Mouse (Mus musculus) cerebellum, adult 2 months (tissue): ENCODE data around the gene Txndc12. TPM values are rescaled to one million over a fixed set of nuclear protein-coding genes. Genes with fewer than 3 reads are reported as not detected.

ENCODE experiments used
- DNase-seq, 2 experiments: peaks; one replicate each; pipeline ENCODE4 v3.0.0; 2021
- H3K27ac ChIP-seq: fragments of 200-500 bp; 2 replicates; pipeline ENCODE4 v1.5.1; 2012; ENCODE audit warnings: low read length, control low read depth, inconsistent platforms; ENCODE audit not compliant: insufficient read depth
- H3K27me3 ChIP-seq: fragments of 200-500 bp; 2 replicates; pipeline ENCODE4 v1.6.1; 2012; ENCODE audit warnings: inconsistent platforms, mild to moderate bottlenecking, low read length, moderate library complexity; ENCODE audit not compliant: control insufficient read depth, insufficient read depth
- H3K4me1 ChIP-seq: fragments of 200-500 bp; 2 replicates; pipeline ENCODE4 v1.6.1; 2011; ENCODE audit warnings: low read length; ENCODE audit not compliant: control insufficient read depth, insufficient read depth
- H3K4me3 ChIP-seq: fragments of 200-500 bp; replicated peaks from 2 replicates; pipeline ENCODE3; 2011; ENCODE audit warnings: mild to moderate bottlenecking, low read depth, low read length, control low read depth; ENCODE audit not compliant: insufficient read depth
- CTCF ChIP-seq: fragments of 200-500 bp; IDR thresholded peaks from 2 replicates; pipeline ENCODE4 v1.5.1; 2011; ENCODE audit warnings: low read depth, mild to moderate bottlenecking, control low read depth, low read length, moderate library complexity, borderline replicate concordance; ENCODE audit not compliant: insufficient read depth
- POLR2A ChIP-seq: fragments of 200-500 bp; IDR thresholded peaks from 2 replicates; pipeline ENCODE4 v1.6.1; 2011; ENCODE audit warnings: low read length, control low read depth, borderline replicate concordance; ENCODE audit not compliant: insufficient read depth
- WGBS: fragments of 180-500 bp; shearing (Covaris S2); methylation state at CpG from one replicate; pipeline ENCODE4 v1.1.7; 2018; 5-methylcytosine and 5-hydroxymethylcytosine counted together
- polyA plus RNA-seq: library from polyadenylated mRNA; depleted of rRNA; stranded (reverse); fragments of >200 nt; gene quantifications from 2 replicates; pipeline ENCODE4 v1.2.3, GENCODE M21; 2012; rRNA removed

The Txndc12 gene
- polyA plus RNA-seq, 1 experiment = 53.6 TPM

DNA sequence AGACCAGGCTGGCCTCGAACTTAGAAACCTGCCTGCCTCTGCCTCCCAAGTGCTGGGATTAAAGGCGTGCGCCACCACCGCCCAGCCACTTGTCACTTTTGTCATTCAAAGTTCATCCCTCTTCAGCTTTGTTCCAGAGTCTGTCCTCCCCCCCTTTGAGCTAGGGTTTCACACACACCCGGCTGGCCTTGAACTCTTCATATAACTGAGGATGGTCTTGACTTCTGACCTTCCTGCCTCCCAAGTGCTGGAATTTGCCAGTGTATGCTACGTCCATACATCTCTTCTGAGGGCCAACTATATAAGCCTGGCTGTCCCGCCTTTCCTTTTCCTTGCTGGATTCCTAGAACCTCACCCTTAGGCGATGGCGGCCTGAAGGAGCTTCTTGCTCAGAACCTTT, 68.5 kb downstream of the Txndc12 start:
- Histone ChIP-seq H3K4me1 (no peaks in the 10 kb centered on the region), H3K27ac (no peak overlapping the region), H3K27me3 (no peaks in the 10 kb centered on the region), H3K4me3 (no peak overlapping the region)
- WGBS = 94% methylated on average over 9 of the region's 9 CpGs
- no peak for DNase-seq
- TF ChIP-seq POLR2A (no peak), CTCF (no peak)

DNA sequence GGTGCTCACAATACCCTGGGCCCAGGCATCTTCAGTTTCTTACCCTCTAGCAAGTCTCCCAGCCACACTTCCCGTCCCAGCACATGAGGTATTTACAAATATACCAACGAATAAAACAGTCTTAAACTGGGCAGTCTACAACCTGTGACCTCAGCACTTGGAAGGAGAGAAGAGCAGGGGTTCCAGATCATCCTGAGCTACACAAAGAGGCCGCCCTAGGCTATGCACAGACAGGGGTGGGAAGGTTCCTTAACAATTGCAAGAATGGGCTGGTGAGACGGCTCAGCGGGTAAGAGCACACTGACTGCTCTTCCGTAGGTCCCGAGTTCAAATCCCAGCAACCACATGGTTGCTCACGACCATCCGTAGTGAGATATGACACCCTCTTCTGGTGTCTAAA, 68.9 kb downstream of the Txndc12 start:
- TF ChIP-seq CTCF (no peak), POLR2A (no peak)
- no peaks in the 10 kb centered on the region for H3K27me3 ChIP-seq

DNA sequence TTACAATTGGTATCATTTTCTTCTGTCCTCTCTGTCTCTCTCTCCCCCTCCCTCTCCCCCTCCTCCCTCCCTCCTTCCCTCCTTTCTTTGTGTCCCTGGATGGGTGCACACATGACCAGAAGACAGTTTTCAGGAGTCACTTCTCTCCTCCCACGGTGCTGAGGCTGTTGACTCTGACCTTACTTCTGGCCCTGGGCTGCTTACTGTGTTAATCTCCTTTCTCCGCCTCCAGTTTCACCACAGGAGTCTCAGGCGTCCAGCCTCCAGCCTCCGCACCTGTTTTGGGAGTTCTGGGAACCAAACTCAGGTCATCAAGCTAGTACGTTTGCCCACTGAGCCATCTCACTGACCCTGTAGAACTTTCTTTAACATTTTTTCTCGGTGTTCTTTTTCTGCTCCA, 69.7 kb downstream of the Txndc12 start:
- H3K4me3 ChIP-seq = no peak overlapping the region
- TF ChIP-seq POLR2A = no peak
- no peak for TF ChIP-seq CTCF
- no peak for DNase-seq
- no peaks in the 10 kb centered on the region; the same call in 1 of the 2 replicates for H3K4me1 ChIP-seq
- no peak overlapping the region for H3K27ac ChIP-seq
- H3K27me3 ChIP-seq = no peaks in the 10 kb centered on the region
- 37% methylated on average over 6 of the region's 6 CpGs for WGBS

More for the DNA sequence above, 68.9 kb downstream of the Txndc12 start:
- DNase-seq = no peak
- H3K27ac ChIP-seq = no peak overlapping the region
- H3K4me1 ChIP-seq = no peaks in the 10 kb centered on the region; the same call in 1 of the 2 replicates
- no peak overlapping the region for H3K4me3 ChIP-seq
- 92% methylated on average over 9 of the region's 9 CpGs for WGBS

DNA sequence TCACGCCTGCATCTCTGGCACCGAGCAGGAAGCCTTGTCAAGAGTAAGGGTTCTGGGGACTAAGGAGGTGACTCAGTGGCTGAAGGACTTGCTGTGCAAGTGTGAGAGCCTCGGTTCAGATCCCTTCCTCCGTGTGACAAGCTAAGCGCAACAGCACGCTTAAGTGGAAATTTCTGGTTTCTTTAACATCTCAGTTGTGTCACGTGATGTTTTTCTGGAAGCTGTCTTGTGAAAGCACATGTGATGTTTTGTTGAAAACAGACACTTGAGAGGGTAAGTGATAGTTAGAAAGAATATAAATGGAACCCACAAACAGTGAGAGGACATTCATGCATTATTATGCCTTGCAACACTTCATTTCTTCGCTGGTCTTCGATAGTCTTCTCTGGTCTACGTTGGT, 70.4 kb downstream of the Txndc12 start:
- DNase-seq = no peak
- Histone ChIP-seq H3K27me3 (no peaks in the 10 kb centered on the region), H3K4me3 (no peak overlapping the region), H3K27ac (no peak overlapping the region), H3K4me1 (no peaks in the 10 kb centered on the region; the same call in 1 of the 2 replicates)
- 88% methylated on average over 10 of the region's 10 CpGs for WGBS
- TF ChIP-seq POLR2A (no peak), CTCF (no peak)

GRCm38 (mm10) chr4:108905859-108906258, 71.5 kb downstream of the Txndc12 start:
- H3K27ac ChIP-seq = no peak overlapping the region
- H3K4me3 ChIP-seq = no peak overlapping the region
- no peaks in the 10 kb centered on the region; the same call in 1 of the 2 replicates for H3K4me1 ChIP-seq
- no peak for TF ChIP-seq POLR2A
- no peak for TF ChIP-seq CTCF
- H3K27me3 ChIP-seq = no peaks in the 10 kb centered on the region
- DNase-seq = no peak
- 14% methylated on average over 6 of the region's 6 CpGs for WGBS

GRCm38 (mm10) chr4:108907475-108907874, 73.1 kb downstream of the Txndc12 start:
- Histone ChIP-seq H3K27me3 (no peaks in the 10 kb centered on the region), H3K4me3 (no peak overlapping the region), H3K4me1 (no peaks in the 10 kb centered on the region; the same call in 1 of the 2 replicates), H3K27ac (no peak overlapping the region)
- DNase-seq = no peak
- TF ChIP-seq POLR2A (no peak), CTCF (no peak)

GRCm38 (mm10) chr4:108909872-108910425, 75.5 kb downstream of the Txndc12 start:
- TF ChIP-seq POLR2A = no peak
- TF ChIP-seq CTCF = no peak
- no peak for DNase-seq
- no peaks in the 10 kb centered on the region; the same call in 1 of the 2 replicates for H3K4me1 ChIP-seq
- H3K27me3 ChIP-seq = no peaks in the 10 kb centered on the region
- no peak overlapping the region for H3K27ac ChIP-seq
- H3K4me3 ChIP-seq = no peak overlapping the region
- 60% methylated on average over 8 of the region's 8 CpGs for WGBS

Other genes starting within 250 kb of the Txndc12 start
- gene Cc2d1b, start 214.7 kb upstream of the Txndc12 start, polyA plus RNA-seq = 48.1 and 50.0 TPM in 2 replicates
- 0.84 and 0.97 TPM in 2 replicates for gene 3110021N24Rik, start 115.0 kb upstream of the Txndc12 start, polyA plus RNA-seq
- 37.7 and 41.2 TPM in 2 replicates for gene Zfyve9, start 53.8 kb upstream of the Txndc12 start, polyA plus RNA-seq
- 84.4 and 84.7 TPM in 2 replicates for gene Btf3l4, start 987 bp upstream of the Txndc12 start, polyA plus RNA-seq
- gene Kti12, start 13.2 kb downstream of the Txndc12 start, polyA plus RNA-seq = 20.0 TPM in 2 replicates
- not detected in 2 replicates for gene A730015C16Rik, start 14.0 kb downstream of the Txndc12 start, polyA plus RNA-seq
- gene Rab3b, start 44.5 kb downstream of the Txndc12 start, polyA plus RNA-seq = 40.1 and 42.5 TPM in 2 replicates
- 136 and 150 TPM in 2 replicates for gene Nrd1, start 166.1 kb downstream of the Txndc12 start, polyA plus RNA-seq